ENCODE assay signal across 22 mouse cellular contexts in the genomic region with DNA sequence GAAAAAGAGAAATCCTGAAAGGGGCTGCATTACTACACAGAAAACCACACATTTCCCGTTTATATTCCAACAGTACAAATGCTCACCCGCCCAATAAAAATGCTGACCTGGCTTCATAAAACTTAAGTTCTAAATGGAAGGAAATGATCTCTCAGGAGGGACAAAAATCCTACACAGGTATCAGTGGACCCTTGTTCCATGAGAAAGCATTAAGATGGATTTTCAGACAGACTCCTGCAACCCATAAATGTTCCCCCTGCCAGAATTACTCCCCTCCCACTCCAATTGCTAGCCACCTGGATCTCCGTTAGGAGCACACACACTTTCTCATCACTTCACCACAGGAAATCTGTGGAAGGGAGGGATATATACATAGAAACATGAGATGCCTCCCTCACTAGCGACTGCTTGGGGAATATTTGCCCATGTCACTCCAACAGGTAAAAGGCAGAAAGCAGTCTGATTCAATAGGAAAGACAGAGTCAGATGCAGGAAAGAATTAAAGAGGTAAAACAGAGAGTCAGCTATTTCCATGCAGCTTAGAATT.
DNase-seq lines count a peak whose midpoint lies in the region; ATAC-seq and TF ChIP-seq lines count a peak whose summit lies in the region.
"Had no signal": no experiment of that assay in that cellular context is flagged by ENCODE, and none has a peak within 500 bp of the region (broad histone marks: within the 10 kb centered on the region; RNA-seq: fewer than 3 reads in every experiment).

No protein-coding gene starts in this region.

- H3K9me3 ChIP-seq in kidney, postnatal 0 days (replicated peaks; ENCODE audit: low read length) = no peaks in the 10 kb centered on the region
- H3K9me3 ChIP-seq in limb, embryonic 13.5 days = peaks cover 5% of the 10 kb centered on the region; the same call in 1 of the 2 replicates
- H3K9me3 ChIP-seq: embryonic facial prominence, embryonic 12.5 days; forebrain, embryonic 15.5 days; hindbrain, embryonic 15.5 days had no signal

- TF ChIP-seq CTCF in kidney, postnatal 0 days (IDR thresholded peaks at IDR 0.05; ENCODE audit: low read depth) = no peak

- H3K4me1 ChIP-seq in kidney, postnatal 0 days (replicated peaks; ENCODE audit: insufficient read depth, low read length) = no peaks in the 10 kb centered on the region
- H3K4me1 ChIP-seq in limb, embryonic 13.5 days = peaks cover 16% of the 10 kb centered on the region
- H3K4me1 ChIP-seq: embryonic facial prominence, embryonic 12.5 days; forebrain, embryonic 12.5 days; hindbrain, embryonic 12.5 days; hindbrain, embryonic 15.5 days had no signal

- no peak overlapping the region for H3K9ac ChIP-seq in kidney, postnatal 0 days (ENCODE audit: low read depth, low read length)
- H3K9ac ChIP-seq in limb, embryonic 13.5 days = no peak overlapping the region
- H3K9ac ChIP-seq: embryonic facial prominence, embryonic 12.5 days; forebrain, embryonic 12.5 days; forebrain, embryonic 15.5 days; hindbrain, embryonic 12.5 days; hindbrain, embryonic 15.5 days had no signal

- WGBS in kidney, postnatal 0 days = 35% methylated on average over 4 of the region's 4 CpGs
- 23% methylated on average over 4 of the region's 4 CpGs for WGBS in limb, embryonic 13.5 days

- no peak for DNase-seq in frontal cortex, postnatal 14 days (ENCODE audit: low spot score in 2 of 2)
- peak; percentile 24 for DNase-seq in kidney, postnatal 0 days (ENCODE audit: low spot score)
- DNase-seq in kidney, adult 9 months = no peak
- no peak for DNase-seq in adrenal gland, postnatal 36 days
- DNase-seq: adrenal gland, adult 2 months; adrenal gland, postnatal 14 days; cerebellum, adult 11-12 months; cerebellum, adult 8-10 months; cerebellum, postnatal 14 days; gastrocnemius, adult 2 months; gastrocnemius, postnatal 14 days; heart, adult 11 months had no signal

- no peaks in the 10 kb centered on the region for H3K27me3 ChIP-seq in kidney, postnatal 0 days (ENCODE audit: insufficient read depth, low read length)
- no peaks in the 10 kb centered on the region for H3K27me3 ChIP-seq in limb, embryonic 13.5 days
- H3K27me3 ChIP-seq: embryonic facial prominence, embryonic 12.5 days; forebrain, embryonic 12.5 days; forebrain, embryonic 15.5 days; hindbrain, embryonic 12.5 days; hindbrain, embryonic 15.5 days had no signal

- no peak overlapping the region for H3K4me2 ChIP-seq in kidney, postnatal 0 days (ENCODE audit: low read length)
- no peak overlapping the region for H3K4me2 ChIP-seq in limb, embryonic 13.5 days (replicated peaks)
- H3K4me2 ChIP-seq: embryonic facial prominence, embryonic 12.5 days; forebrain, embryonic 12.5 days; forebrain, embryonic 15.5 days; heart, embryonic 11.5 days; hindbrain, embryonic 12.5 days; hindbrain, embryonic 15.5 days had no signal

- H3K36me3 ChIP-seq in kidney, postnatal 0 days (ENCODE audit: insufficient read depth, low read length) = no peaks in the 10 kb centered on the region
- H3K36me3 ChIP-seq in limb, embryonic 13.5 days = peaks cover 23% of the 10 kb centered on the region

- H3K4me3 ChIP-seq in kidney, postnatal 0 days (replicated peaks; ENCODE audit: low read depth, low read length) = no peak overlapping the region
- H3K4me3 ChIP-seq in limb, embryonic 13.5 days = no peak overlapping the region
- H3K4me3 ChIP-seq: embryonic facial prominence, embryonic 12.5 days; erythroblast, embryonic 14.5 days; forebrain, embryonic 12.5 days; forebrain, embryonic 15.5 days; gastrocnemius, adult 2 months; hindbrain, embryonic 12.5 days; hindbrain, embryonic 15.5 days had no signal

- ATAC-seq in frontal cortex, adult (ENCODE audit: low TSS enrichment) = peak; percentile 38; the same call in 1 of the 2 replicates
- ATAC-seq in kidney, postnatal 0 days (replicated peaks; ENCODE audit: low FRiP score, low read depth) = no peak
- peak; percentile 87 for ATAC-seq in limb, embryonic 13.5 days (ENCODE audit: low FRiP score, low read depth)
- ATAC-seq: CD4-positive, CD25-positive, alpha-beta regulatory T cell, adult 4 months; forebrain, embryonic 15.5 days had no signal

- H3K27ac ChIP-seq in kidney, postnatal 0 days = no peak overlapping the region
- H3K27ac ChIP-seq in limb, embryonic 13.5 days = no peak overlapping the region
- H3K27ac ChIP-seq: embryonic facial prominence, embryonic 12.5 days; forebrain, embryonic 12.5 days; forebrain, embryonic 15.5 days; gastrocnemius, adult 2 months; hindbrain, embryonic 12.5 days; hindbrain, embryonic 15.5 days had no signal
